Mouse (Mus musculus) leukemia stem cell, adult 10-12 weeks (primary cell): ENCODE measurements around the gene Olfr667. TPM values are rescaled to one million over a fixed set of nuclear protein-coding genes. Genes with fewer than 3 reads are reported as not detected.

Experiments used
- polyA plus RNA-seq: library from polyadenylated mRNA; stranded (reverse); fragments of >175 nt; gene quantifications from 2 replicates; pipeline ENCODE4 v1.2.3, GENCODE M21; 2012; ENCODE audit warnings: low replicate concordance

The Olfr667 gene
- 0.19 TPM in 1 of 2 replicates, not detected in the other for polyA plus RNA-seq

DNA sequence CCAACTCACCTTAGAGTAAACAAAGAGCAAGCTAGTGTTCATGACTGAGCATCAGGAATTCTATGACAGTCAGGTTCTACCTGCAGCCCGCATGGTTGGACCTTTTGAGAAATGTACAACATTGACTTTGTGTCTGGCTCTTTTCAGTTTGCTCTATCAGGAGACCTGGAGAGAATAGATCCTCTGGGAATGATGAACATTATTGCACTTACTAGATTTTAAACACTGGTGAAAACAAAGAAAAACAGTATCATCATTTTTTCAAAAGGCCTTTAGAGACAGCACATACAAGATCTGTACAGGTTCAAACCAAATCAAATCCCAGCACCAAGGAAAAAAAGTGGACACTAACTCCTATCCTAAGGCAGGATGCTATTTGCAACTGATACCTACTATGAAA is at the start of gene Olfr667:
Olfr667 (minus strand) TSS at position 101 of the 400 bp plus-strand sequence.

DNA sequence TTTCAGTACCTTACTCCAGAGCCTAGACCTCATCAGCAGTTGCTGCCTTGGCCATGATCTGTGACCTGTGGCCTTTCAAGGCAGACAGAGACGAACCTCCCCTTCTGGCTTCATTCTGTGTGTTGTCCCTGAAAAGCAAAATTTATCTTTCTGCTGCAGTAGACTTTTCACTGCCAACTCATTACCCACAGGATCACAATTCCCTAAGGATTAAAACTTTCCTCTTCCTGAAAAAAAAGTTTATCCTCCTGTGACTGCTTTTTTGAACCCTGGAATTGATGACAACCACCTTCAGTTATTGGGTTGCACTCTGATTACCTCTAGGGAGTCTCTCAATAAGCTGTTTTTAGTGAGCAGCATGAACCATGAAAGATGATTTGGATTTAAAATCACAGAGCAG is 41.2 kb upstream of the Olfr667 start, which contains the start of gene Olfr670:
Olfr670 (minus strand) TSS at position 101 of the 400 bp plus-strand sequence.

GRCm38 (mm10) chr7:104933940-104934339 is 12.7 kb upstream of the Olfr667 start, which contains the start of gene Olfr669:
Gene Olfr669 (plus strand): TSS chr7:104934240.

GRCm38 (mm10) chr7:104927957-104928356 is 6.7 kb upstream of the Olfr667 start, which contains the start of gene Olfr668:
Gene Olfr668 (minus strand): TSS chr7:104928057.

DNA sequence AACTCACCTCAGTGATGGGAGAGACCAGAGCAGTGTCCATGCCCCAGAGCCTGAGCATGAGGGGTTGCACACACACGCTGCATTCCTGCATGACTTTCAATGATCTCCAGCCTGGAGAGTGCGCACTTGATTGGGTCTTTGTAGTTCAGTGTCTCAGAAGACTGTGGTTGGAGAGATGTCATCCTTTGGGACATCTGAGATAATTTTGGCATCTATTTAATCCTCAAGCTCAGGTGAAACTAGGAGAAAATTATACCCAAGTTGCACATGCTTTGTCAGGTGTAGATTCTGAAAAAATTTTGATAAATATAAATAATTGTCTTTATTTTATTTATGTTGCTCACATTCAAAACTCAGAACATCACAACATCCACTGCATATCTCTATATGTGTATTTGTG is 25.4 kb downstream of the Olfr667 start, which contains the start of gene Olfr666:
Olfr666 (minus strand) TSS at position 101 of the 400 bp plus-strand sequence.

GRCm38 (mm10) chr7:104877731-104878130 is 43.6 kb downstream of the Olfr667 start, which contains the start of gene Olfr665:
Gene Olfr665 (plus strand): TSS chr7:104878031.

Other genes starting within 250 kb of the Olfr667 start
- gene Olfr661, start 235.0 kb downstream of the Olfr667 start, polyA plus RNA-seq: not detected in 2 replicates
- gene Usp17le, start 144.0 kb downstream of the Olfr667 start, polyA plus RNA-seq: not detected in 2 replicates
- gene Usp17lb, start 78.9 kb downstream of the Olfr667 start, polyA plus RNA-seq: not detected in 2 replicates
- gene Usp17la, start 64.5 kb downstream of the Olfr667 start, polyA plus RNA-seq: not detected in 2 replicates
- not detected in 2 replicates for gene Olfr665, start 43.5 kb downstream of the Olfr667 start, polyA plus RNA-seq
- gene Olfr666, start 25.5 kb downstream of the Olfr667 start, polyA plus RNA-seq: not detected in 2 replicates
- not detected in 2 replicates for gene Olfr668, start 6.6 kb upstream of the Olfr667 start, polyA plus RNA-seq
- gene Olfr669, start 12.8 kb upstream of the Olfr667 start, polyA plus RNA-seq: not detected in 2 replicates
- gene Olfr670, start 41.1 kb upstream of the Olfr667 start, polyA plus RNA-seq: not detected in 2 replicates
- 0.12 TPM in 1 of 2 replicates, not detected in the other for gene Olfr671, start 57.6 kb upstream of the Olfr667 start, polyA plus RNA-seq
- gene Olfr672, start 80.5 kb upstream of the Olfr667 start, polyA plus RNA-seq: not detected in 2 replicates
- not detected in 2 replicates for gene Olfr675, start 107.0 kb upstream of the Olfr667 start, polyA plus RNA-seq
- not detected in 2 replicates for gene Olfr676, start 111.2 kb upstream of the Olfr667 start, polyA plus RNA-seq
- gene Olfr677, start 129.9 kb upstream of the Olfr667 start, polyA plus RNA-seq: not detected in 2 replicates
- not detected in 2 replicates for gene Olfr678, start 143.0 kb upstream of the Olfr667 start, polyA plus RNA-seq
- gene Olfr679, start 159.7 kb upstream of the Olfr667 start, polyA plus RNA-seq: not detected in 2 replicates
- not detected in 2 replicates for gene Olfr680-ps1, start 171.3 kb upstream of the Olfr667 start, polyA plus RNA-seq
- not detected in 2 replicates for gene Olfr681, start 195.4 kb upstream of the Olfr667 start, polyA plus RNA-seq
- 0.26 TPM in 1 of 2 replicates, not detected in the other for gene Olfr683, start 225.5 kb upstream of the Olfr667 start, polyA plus RNA-seq
- not detected in 2 replicates for gene Olfr684, start 242.2 kb upstream of the Olfr667 start, polyA plus RNA-seq